Mouse (Mus musculus) testis, adult 2 months (tissue): Measurements from ENCODE around the gene Arid3c.
"Not testable (repeated sequence)": the region's sequence is repeated elsewhere in the genome, so short reads cannot be mapped to it uniquely, and the experiment has no call there.

Experiments used
- CTCF ChIP-seq: fragments of 200-500 bp; IDR thresholded peaks from 2 replicates; pipeline ENCODE4 v1.5.1; 2012; ENCODE audit warnings: low read depth, mild to moderate bottlenecking, inconsistent platforms, low read length, moderate library complexity; ENCODE audit not compliant: control insufficient read depth, insufficient read depth, insufficient replicate concordance
- POLR2A ChIP-seq: fragments of 200-500 bp; IDR thresholded peaks from 2 replicates; pipeline ENCODE4 v1.6.1; 2012; ENCODE audit warnings: low read depth, mild to moderate bottlenecking, inconsistent platforms, low read length, moderate library complexity; ENCODE audit not compliant: control insufficient read depth

- TF ChIP-seq CTCF, POLR2A: not testable (repeated sequence)
These were observed 35.1 kb downstream of the Arid3c start for GRCm38 (mm10) chr4:41695800-41696199.
